Mouse (Mus musculus) embryonic facial prominence, embryonic 15.5 days (tissue): ENCODE results near the gene Svs5. TPM values are rescaled to one million over a fixed set of nuclear protein-coding genes. Genes with fewer than 3 reads are reported as not detected.

Experiments
- ATAC-seq: fragments of 200-750 bp; cut with Nextera tagmentation; 2 replicates; pipeline ENCODE4 v1.8.0; 2017; ENCODE audit warnings: low read depth, moderate TSS enrichment; ENCODE audit not compliant: insufficient number of reproducible peaks, low FRiP score, low TSS enrichment
- H3K27ac ChIP-seq: fragments of 300-500 bp; sonication (generic); replicated peaks from 2 replicates; pipeline ENCODE4 v1.5.1; 2015; ENCODE audit warnings: mild to moderate bottlenecking, inconsistent platforms
- H3K27me3 ChIP-seq: fragments of 300-500 bp; sonication (generic); 2 replicates; pipeline ENCODE4 v1.6.1; 2015; ENCODE audit warnings: inconsistent platforms
- H3K36me3 ChIP-seq: fragments of 300-500 bp; sonication (generic); 2 replicates; pipeline ENCODE4 v1.6.1; 2015; ENCODE audit warnings: mild to moderate bottlenecking, inconsistent platforms
- H3K4me1 ChIP-seq: fragments of 300-500 bp; sonication (generic); 2 replicates; pipeline ENCODE4 v1.6.1; 2015; ENCODE audit warnings: inconsistent platforms
- H3K4me2 ChIP-seq: fragments of 300-500 bp; sonication (generic); replicated peaks from 2 replicates; pipeline ENCODE4 v1.6.1; 2015; ENCODE audit warnings: mild to moderate bottlenecking, inconsistent platforms
- H3K4me3 ChIP-seq: fragments of 300-500 bp; sonication (generic); replicated peaks from 2 replicates; pipeline ENCODE4 v1.5.1; 2015; ENCODE audit warnings: mild to moderate bottlenecking, inconsistent platforms
- H3K9ac ChIP-seq: fragments of 300-500 bp; sonication (generic); 2 replicates; pipeline ENCODE4 v1.6.1; 2015; ENCODE audit warnings: inconsistent platforms
- H3K9me3 ChIP-seq: fragments of 300-500 bp; sonication (generic); replicated peaks from 2 replicates; pipeline ENCODE4 v1.6.1; 2016; ENCODE audit warnings: inconsistent platforms
- WGBS: fragments of 180-500 bp; shearing (Covaris S2); methylation state at CpG from one replicate; pipeline ENCODE4 v1.1.7; 2015; 5-methylcytosine and 5-hydroxymethylcytosine counted together
- microRNA-seq: library from miRNA; unstranded; fragments of <30 nt; microRNA quantifications from one replicate; pipeline ENCODE4, GENCODE M21; 2016; ENCODE audit warnings: borderline number of aligned reads
- polyA plus RNA-seq: library from polyadenylated mRNA; unstranded; fragments of >200 nt; fragmentation: Nextera tagmentation; extraction: Ambion mirVana; gene quantifications from 2 replicates; pipeline ENCODE4 v1.2.1, GENCODE M21; 2015

Svs5 gene
- polyA plus RNA-seq, 1 experiment from 2014 or later = not detected

- no peak overlapping the region for H3K9ac ChIP-seq
- H3K4me2 ChIP-seq = no peak overlapping the region
- no peak overlapping the region for H3K27ac ChIP-seq
- ATAC-seq = no peak
- H3K36me3 ChIP-seq = no peaks in the 10 kb centered on the region
- H3K9me3 ChIP-seq = no peaks in the 10 kb centered on the region
- H3K4me1 ChIP-seq = peaks cover 17% of the 10 kb centered on the region
- WGBS = 82% methylated on average over 3 of the region's 3 CpGs
- H3K4me3 ChIP-seq = no peak overlapping the region
- H3K27me3 ChIP-seq = peaks cover 6% of the 10 kb centered on the region; the same call in 1 of the 2 replicates
These were observed 50.4 kb downstream of the Svs5 start for GRCm38 (mm10) chr2:164382971-164383370.

Small RNA genes within 50 kb of the gene (microRNA-seq; reads per million reads assigned to microRNA genes)
- gene Mir7678 = not detected

Other genes starting within 250 kb of the Svs5 start
- gene Kcns1, start 161.6 kb upstream of the Svs5 start, polyA plus RNA-seq = 0.49 and 0.96 TPM in 2 replicates
- gene Wfdc5, start 150.0 kb upstream of the Svs5 start, polyA plus RNA-seq = 6.1 and 6.6 TPM in 2 replicates
- 0.22 TPM in 1 of 2 replicates, not detected in the other for gene Wfdc12, start 142.1 kb upstream of the Svs5 start, polyA plus RNA-seq
- not detected in 2 replicates for gene Wfdc15a, start 132.6 kb upstream of the Svs5 start, polyA plus RNA-seq
- gene Wfdc15b, start 111.1 kb upstream of the Svs5 start, polyA plus RNA-seq = not detected in 2 replicates
- gene Svs2, start 94.3 kb upstream of the Svs5 start, polyA plus RNA-seq = not detected in 2 replicates
- not detected in 2 replicates for gene Svs3b, start 76.1 kb upstream of the Svs5 start, polyA plus RNA-seq
- gene Svs4, start 54.3 kb upstream of the Svs5 start, polyA plus RNA-seq = not detected in 2 replicates
- gene Svs3a, start 43.5 kb upstream of the Svs5 start, polyA plus RNA-seq = not detected in 2 replicates
- gene Svs6, start 16.0 kb upstream of the Svs5 start, polyA plus RNA-seq = not detected in 2 replicates
- 9.9 and 14.5 TPM in 2 replicates for gene Slpi, start 56.4 kb downstream of the Svs5 start, polyA plus RNA-seq
- 0.50 and 0.98 TPM in 2 replicates for gene Rbpjl, start 70.4 kb downstream of the Svs5 start, polyA plus RNA-seq
- 33.4 and 58.2 TPM in 2 replicates for gene Matn4, start 72.4 kb downstream of the Svs5 start, polyA plus RNA-seq
- 113 and 114 TPM in 2 replicates for gene Sdc4, start 111.1 kb downstream of the Svs5 start, polyA plus RNA-seq
- gene Sys1, start 124.2 kb downstream of the Svs5 start, polyA plus RNA-seq = 66.3 and 67.8 TPM in 2 replicates
- 12.2 and 12.5 TPM in 2 replicates for gene Gm20458, start 128.2 kb downstream of the Svs5 start, polyA plus RNA-seq
- gene Trp53tg5, start 141.0 kb downstream of the Svs5 start, polyA plus RNA-seq = not detected in 2 replicates
- 8.4 and 10.3 TPM in 2 replicates for gene Dbndd2, start 153.4 kb downstream of the Svs5 start, polyA plus RNA-seq
- gene Pigt, start 164.8 kb downstream of the Svs5 start, polyA plus RNA-seq = 63.0 and 70.5 TPM in 2 replicates
- gene Wfdc2, start 229.7 kb downstream of the Svs5 start, polyA plus RNA-seq = 47.5 and 73.4 TPM in 2 replicates
- gene Spint3, start 240.7 kb downstream of the Svs5 start, polyA plus RNA-seq = not detected in 2 replicates